Mouse (Mus musculus): Measurements from ENCODE around the gene Disp1.

Disp1 gene

GRCm38 (mm10) chr1:183220796-183221718 is at the start of gene Disp1:
Gene Disp1 (minus strand): TSS chr1:183221522.
- peak; percentile 44 to 59 for DNase-seq

GRCm38 (mm10) chr1:183267666-183268065 is 46.3 kb upstream of the Disp1 start:
- no peak for DNase-seq

DNA sequence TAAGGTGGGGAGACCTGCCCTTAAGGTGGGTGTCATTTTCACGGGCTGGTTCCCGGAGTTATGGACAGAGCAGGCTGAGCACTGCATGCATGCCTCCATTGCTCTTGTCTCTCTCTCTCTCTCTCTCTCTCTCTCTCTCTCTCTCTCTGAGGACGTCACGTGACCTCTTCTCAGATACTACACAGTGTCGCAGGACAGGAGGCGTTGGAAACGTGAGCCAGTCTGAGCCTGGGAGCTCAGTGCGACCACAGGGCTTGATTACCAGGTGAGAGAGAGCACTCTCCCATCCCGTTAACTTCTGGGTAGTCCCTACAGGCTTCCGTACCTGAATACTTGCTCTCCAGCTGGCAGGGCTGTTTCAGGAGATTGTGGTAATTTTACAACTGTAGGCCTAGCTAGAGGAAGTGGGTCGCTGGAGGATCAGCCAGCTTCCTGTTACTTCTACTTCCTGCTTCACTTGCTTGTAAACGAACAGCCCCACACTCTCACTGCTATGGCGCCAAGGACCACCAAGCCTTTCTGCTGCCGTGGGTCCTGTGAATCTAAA is 44.7 kb upstream of the Disp1 start:
- DNase-seq = no peak

DNA sequence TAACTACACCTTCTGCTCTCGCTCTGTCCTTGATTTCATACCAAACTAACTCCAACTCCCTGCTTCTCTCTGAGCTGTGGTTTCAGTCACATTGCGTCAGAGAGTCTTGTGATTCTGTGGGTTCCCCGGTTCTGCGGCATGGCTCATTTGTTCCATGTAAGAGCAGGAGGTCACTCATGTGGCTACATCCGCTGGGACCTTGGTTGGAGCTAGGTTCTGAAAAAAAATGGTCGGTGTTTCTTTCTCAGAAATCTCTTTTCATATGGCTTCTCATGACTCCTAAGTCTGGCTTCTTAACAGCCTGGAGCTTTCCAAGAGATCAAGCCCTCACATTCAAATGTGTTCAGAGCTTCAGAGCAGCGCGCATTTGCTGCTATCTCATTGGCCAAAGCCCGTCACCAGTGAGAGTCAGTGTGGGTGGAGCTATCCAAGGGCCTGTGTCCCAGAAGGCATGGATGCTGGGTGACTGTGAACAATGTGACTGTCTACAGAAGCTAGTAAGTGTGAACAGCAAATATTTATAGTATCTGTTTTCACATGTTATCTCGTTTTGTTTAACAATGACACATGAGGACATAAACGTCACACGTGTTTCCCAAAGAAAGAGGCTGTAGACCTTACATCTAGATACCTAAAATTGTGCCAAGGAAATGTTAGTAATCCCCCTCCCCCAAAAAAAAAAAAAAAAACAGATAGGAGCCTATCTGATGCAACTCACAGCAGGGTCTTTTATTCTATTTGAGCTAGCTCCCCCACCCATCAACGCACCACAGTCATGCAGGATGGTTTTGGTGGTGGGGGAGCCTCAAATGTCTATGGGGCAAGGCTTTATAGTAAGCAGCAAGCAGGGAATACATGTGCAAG is 43.1 kb upstream of the Disp1 start:
- no peak for DNase-seq

- DNase-seq = no peak
Observed at GRCm38 (mm10) chr1:183252574-183252973, 31.3 kb upstream of the Disp1 start.

GRCm38 (mm10) chr1:183251818-183252217 is 30.5 kb upstream of the Disp1 start:
- DNase-seq = no peak

GRCm38 (mm10) chr1:183250612-183251011 is 29.3 kb upstream of the Disp1 start:
- DNase-seq = no peak

GRCm38 (mm10) chr1:183248144-183248543 is 26.8 kb upstream of the Disp1 start:
- DNase-seq = no peak

DNA sequence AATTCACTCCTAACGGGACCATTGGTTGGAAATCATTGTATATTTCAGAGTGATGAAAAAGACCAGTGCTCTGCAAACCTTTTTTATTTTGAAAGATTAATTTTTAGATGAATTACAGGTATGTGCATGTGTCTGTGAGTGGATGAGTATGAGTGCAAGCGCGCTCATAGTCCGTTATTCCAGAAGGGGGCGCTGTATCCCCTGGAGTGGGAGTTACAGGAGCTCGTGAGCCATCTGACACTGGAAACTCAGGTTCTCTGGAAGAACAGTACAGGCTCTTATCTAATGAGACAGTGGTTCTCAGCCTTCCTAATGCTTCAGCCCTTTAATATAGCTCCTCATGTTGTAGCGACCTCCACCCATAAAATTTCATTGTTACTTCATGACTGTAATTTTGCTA is 22.0 kb upstream of the Disp1 start:
- no peak for DNase-seq

DNA sequence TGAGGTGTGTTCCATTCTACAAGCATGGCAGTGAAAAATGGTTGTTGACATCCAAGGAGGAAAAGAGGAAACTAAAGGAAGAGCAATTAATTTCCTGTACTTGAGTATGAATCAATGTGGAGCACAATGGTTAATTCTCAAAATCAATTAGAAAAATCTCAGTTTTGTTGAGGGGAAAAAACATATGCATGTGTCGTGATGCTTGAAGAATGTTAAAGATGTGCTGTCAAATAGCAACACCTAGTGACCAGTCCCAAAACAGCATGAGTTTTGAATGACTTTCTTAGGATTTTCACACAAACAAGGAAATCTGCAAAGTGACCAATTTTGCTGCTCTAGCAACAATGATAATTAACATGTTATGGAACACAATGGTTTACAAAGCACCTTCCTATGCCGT is 16.6 kb upstream of the Disp1 start:
- peak; percentile 7 to 20 for DNase-seq

GRCm38 (mm10) chr1:183236460-183236859 is 15.1 kb upstream of the Disp1 start:
- DNase-seq = no peak

DNA sequence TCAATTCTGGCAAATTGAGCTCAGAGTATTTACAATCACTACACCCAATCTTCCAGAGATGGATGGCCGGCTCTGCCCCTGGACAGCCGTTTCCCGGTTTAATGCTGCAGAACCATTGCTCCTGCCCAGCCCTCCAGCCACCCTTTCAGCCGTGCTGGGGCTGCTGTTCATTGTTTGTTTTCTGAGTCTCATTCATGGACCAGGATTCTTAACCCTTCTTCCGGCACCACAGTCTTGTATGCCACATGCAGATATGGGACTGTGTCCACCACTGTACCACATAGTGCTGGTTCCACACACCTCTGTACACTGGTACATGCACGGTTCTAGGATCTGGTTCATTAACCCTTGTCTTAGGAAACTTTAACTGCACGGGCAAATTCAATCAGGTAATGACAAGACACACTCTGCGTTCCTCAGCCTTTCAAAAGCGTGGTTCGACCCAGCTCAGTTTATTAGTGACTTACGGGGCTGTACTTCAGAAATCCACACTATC is 12.4 kb upstream of the Disp1 start:
- no peak for DNase-seq

DNA sequence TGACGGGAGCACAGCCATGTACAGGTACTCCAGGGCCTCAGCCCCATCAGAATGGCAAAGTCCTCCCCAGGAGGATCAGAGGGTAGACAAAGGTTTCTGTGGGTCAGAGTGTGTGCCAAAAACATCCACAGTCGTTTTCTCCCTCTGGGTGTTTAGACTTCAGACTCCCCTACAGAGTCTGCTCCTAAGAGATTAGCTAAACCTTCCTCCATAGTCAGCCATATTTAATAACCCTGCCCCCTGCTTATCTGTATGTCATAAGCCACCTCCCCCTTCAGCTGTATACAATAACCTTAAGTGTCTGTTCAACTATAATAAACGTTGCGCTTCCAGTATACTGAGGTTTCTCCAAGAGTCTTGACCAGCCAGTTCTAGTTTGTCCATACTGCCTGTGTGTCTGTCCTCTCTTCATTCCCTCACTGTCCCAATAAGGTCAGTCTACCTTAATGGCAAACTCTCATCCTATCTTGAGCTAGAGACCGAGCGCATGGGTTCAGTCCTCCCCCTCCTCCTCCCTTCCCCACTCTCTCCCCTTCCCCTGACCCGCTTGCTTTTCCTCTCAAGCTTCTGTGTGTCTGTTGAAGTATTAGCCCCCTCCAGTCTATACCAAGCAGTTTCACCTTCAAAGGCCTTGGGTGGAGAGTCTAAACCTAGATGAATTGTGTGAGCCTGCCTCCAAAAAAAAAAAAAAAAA is 11.8 kb upstream of the Disp1 start:
- DNase-seq = no peak

DNA sequence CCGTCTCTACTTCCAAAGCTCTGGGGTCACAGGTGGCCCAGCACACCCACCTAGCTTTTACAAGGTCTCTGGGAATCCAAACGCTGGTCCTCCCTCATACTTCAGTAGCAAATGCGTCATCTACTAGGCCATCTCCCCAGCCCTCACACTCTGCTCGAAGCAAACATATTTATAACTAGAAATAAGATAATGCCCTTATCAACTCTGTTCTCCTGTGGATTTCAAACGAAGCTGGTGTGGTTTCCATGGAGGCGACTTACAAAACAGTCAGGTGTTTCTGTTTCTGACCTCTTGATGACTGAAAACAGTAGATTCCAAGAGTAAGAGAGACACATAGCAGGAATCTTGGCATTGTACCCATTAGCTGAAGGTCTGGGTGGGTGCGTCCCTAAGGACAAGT is 6.1 kb upstream of the Disp1 start:
- no peak for DNase-seq

DNA sequence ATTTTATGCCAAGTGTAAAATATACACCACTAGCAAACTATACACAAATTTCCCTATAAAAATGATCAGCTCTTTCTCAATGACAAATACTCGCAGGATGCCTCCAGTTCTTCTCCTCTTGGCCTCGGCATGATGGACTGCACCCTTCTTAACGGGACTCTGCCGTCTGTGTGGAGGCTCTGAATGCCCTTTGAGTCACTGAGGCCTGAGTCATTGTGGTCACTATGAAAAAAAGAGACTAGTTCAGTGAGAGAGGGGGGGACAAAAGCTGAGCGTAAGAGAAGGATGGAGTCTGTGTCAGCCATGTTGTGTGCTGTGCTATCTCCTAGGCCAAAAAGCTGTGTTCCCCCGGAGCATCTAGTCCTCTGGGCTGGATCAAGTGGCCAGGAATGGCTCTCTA is 2.3 kb downstream of the Disp1 start:
- no peak for DNase-seq

DNA sequence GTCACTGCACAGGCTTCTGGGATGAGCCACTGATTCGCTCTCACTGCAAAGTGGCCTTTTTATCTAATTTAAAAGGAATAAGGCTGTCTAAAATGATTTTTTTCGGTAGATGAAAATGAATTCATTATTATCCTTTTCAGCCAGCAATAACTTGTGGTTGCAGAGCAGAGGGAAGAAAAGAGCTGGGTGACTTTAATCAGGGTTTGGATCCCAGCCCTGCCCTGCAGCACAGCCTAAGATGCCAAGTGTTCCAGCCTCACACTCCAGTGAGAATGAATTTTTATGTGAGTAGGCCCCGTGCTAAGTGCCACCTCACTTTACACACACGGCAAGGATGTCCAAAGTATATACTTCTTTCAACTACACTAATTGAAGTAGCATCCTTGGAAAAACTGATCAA is 4.6 kb downstream of the Disp1 start:
- no peak for DNase-seq

GRCm38 (mm10) chr1:183215706-183216105 is 5.6 kb downstream of the Disp1 start:
- no peak for DNase-seq

GRCm38 (mm10) chr1:183213850-183214249 is 7.5 kb downstream of the Disp1 start:
- DNase-seq = no peak

DNA sequence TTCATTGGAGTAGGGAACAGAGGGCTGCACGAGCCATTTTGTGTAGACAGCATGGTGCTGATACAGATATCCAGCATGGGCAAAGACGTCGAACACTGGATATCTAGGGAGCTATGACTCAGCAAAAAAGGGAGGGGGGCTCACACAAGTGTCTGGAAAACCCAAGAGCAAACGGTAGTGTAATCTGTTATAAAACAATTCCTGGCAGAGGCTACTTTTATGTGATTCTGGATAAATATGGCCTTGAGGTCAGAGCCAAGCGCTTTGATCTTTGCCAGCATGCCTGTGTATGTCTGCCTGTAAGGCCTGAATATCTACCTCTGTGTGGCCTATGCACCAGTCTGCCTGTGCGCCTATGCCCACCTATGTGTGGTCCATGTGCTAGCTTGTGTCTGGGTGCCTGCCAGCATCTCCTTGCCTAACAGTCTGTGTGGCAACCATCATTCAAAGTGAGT is 8.5 kb downstream of the Disp1 start:
- DNase-seq = no peak

DNA sequence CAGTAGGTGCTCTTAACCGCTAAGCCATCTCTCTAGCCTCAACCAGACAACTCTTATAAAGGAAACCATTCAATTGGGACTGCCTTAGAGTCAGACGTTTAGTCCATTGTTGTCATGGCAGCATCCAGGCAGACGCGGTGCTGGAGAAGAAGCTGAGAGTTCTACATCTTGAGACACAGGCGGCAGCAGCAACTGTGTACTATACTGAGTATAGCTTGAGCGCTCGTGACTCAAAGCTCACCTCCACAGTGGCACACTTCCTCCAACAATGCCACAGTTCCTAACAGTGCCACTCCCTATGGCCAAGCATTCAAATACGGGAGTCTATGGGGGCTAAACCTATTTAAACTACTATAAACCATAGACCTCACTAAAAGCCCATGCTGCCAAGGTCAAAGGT is 11.2 kb downstream of the Disp1 start:
- DNase-seq = no peak

DNA sequence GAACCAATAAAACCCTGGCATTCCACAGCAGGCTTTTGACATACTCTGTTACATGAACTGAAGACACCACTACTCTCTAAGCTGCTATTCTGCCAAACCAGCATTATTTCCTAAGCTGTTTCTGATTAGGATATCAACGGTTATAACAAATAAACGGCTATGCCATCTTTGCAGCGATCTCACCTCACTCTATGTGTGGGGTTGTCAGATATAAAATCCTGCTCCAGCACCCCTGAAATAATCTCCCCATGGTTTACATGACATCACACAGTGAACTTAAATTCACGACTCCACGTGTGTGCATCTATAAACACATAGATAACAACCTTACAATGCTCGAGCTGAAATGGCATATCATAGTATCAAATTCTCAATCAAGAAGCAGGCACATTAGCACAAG is 13.7 kb downstream of the Disp1 start:
- no peak for DNase-seq

GRCm38 (mm10) chr1:183207141-183207540 is 14.2 kb downstream of the Disp1 start:
- DNase-seq = no peak

- DNase-seq = no peak
Observed at GRCm38 (mm10) chr1:183200926-183201325, 20.4 kb downstream of the Disp1 start.

All from kidney, adult 8-10 months (tissue).